Mouse (Mus musculus): Measurements from ENCODE around the gene Kxd1. TPM values are rescaled to one million over a fixed set of nuclear protein-coding genes. Genes with fewer than 3 reads are reported as not detected.

Kxd1 gene
- polyA plus RNA-seq, 1 experiment from 2014 or later = 81.8 TPM

- Histone ChIP-seq H3K4me1 (replicated peaks; ENCODE audit: insufficient read depth, low read length) (0 out of 2 replicates have a peak, but pooled peaks cover 11% of the 10 kb centered on the region), H3K36me3 (ENCODE audit: insufficient read depth, low read length) (0 out of 2 replicates have a peak, but pooled peaks cover 6% of the 10 kb centered on the region), H3K27ac (peak overlapping the region; percentile 87; the same call in 1 of the 2 replicates), H3K4me3 (replicated peaks; ENCODE audit: low read depth, low read length) (peak overlapping the region; percentile 73), H3K27me3 (ENCODE audit: insufficient read depth, low read length) (no peaks in the 10 kb centered on the region), H3K4me2 (ENCODE audit: low read length) (peak overlapping the region; percentile 85), H3K9me3 (replicated peaks; ENCODE audit: low read length) (no peaks in the 10 kb centered on the region), H3K9ac (ENCODE audit: low read depth, low read length) (peak overlapping the region; percentile 27; the same call in 1 of the 2 replicates)
- DNase-seq (ENCODE audit: low spot score) (no peak), ATAC-seq (replicated peaks; ENCODE audit: low FRiP score, low read depth) (no peak)
- TF ChIP-seq CTCF (IDR thresholded peaks at IDR 0.05; ENCODE audit: low read depth) = no peak
- 73% methylated on average over 5 of the region's 5 CpGs for WGBS
Observed at GRCm38 (mm10) chr8:70541081-70541480, 13.3 kb upstream of the Kxd1 start.

- H3K27me3 ChIP-seq (ENCODE audit: insufficient read depth, low read length) = no peaks in the 10 kb centered on the region
- H3K4me1 ChIP-seq (replicated peaks; ENCODE audit: insufficient read depth, low read length) = 0 out of 2 replicates have a peak, but pooled peaks cover 11% of the 10 kb centered on the region
- peak overlapping the region; percentile 87 for H3K27ac ChIP-seq
- peak overlapping the region; percentile 85 for H3K4me2 ChIP-seq (ENCODE audit: low read length)
- peak overlapping the region; percentile 73 for H3K4me3 ChIP-seq (replicated peaks; ENCODE audit: low read depth, low read length)
- WGBS = 21% methylated on average over 7 of the region's 7 CpGs
- 0 out of 2 replicates have a peak, but pooled peaks have one; percentile 3 for TF ChIP-seq CTCF (IDR thresholded peaks at IDR 0.05; ENCODE audit: low read depth)
- DNase-seq (ENCODE audit: low spot score) (peak; percentile 71), ATAC-seq (replicated peaks; ENCODE audit: low FRiP score, low read depth) (no peak)
- peak overlapping the region; percentile 79; the same call in 1 of the 2 replicates for H3K9ac ChIP-seq (ENCODE audit: low read depth, low read length)
- H3K9me3 ChIP-seq (replicated peaks; ENCODE audit: low read length) = no peaks in the 10 kb centered on the region
- H3K36me3 ChIP-seq (ENCODE audit: insufficient read depth, low read length) = 0 out of 2 replicates have a peak, but pooled peaks cover 10% of the 10 kb centered on the region
Observed at GRCm38 (mm10) chr8:70540507-70541071, 12.8 kb upstream of the Kxd1 start.

GRCm38 (mm10) chr8:70540013-70540506 is 12.3 kb upstream of the Kxd1 start:
- 0 out of 2 replicates have a peak, but pooled peaks cover 13% of the 10 kb centered on the region for H3K36me3 ChIP-seq (ENCODE audit: insufficient read depth, low read length)
- no peaks in the 10 kb centered on the region for H3K27me3 ChIP-seq (ENCODE audit: insufficient read depth, low read length)
- H3K4me3 ChIP-seq (replicated peaks; ENCODE audit: low read depth, low read length) = peak overlapping the region; percentile 73
- TF ChIP-seq CTCF (IDR thresholded peaks at IDR 0.05; ENCODE audit: low read depth) = no peak
- no peak for ATAC-seq (replicated peaks; ENCODE audit: low FRiP score, low read depth)
- H3K27ac ChIP-seq = peak overlapping the region; percentile 87
- H3K4me2 ChIP-seq (ENCODE audit: low read length) = peak overlapping the region; percentile 85
- no peak for DNase-seq (ENCODE audit: low spot score)
- no peaks in the 10 kb centered on the region for H3K9me3 ChIP-seq (replicated peaks; ENCODE audit: low read length)
- 4% methylated on average over 4 of the region's 4 CpGs for WGBS
- H3K4me1 ChIP-seq (replicated peaks; ENCODE audit: insufficient read depth, low read length) = 0 out of 2 replicates have a peak, but pooled peaks cover 11% of the 10 kb centered on the region
- peak overlapping the region; percentile 79 for H3K9ac ChIP-seq (ENCODE audit: low read depth, low read length)

DNA sequence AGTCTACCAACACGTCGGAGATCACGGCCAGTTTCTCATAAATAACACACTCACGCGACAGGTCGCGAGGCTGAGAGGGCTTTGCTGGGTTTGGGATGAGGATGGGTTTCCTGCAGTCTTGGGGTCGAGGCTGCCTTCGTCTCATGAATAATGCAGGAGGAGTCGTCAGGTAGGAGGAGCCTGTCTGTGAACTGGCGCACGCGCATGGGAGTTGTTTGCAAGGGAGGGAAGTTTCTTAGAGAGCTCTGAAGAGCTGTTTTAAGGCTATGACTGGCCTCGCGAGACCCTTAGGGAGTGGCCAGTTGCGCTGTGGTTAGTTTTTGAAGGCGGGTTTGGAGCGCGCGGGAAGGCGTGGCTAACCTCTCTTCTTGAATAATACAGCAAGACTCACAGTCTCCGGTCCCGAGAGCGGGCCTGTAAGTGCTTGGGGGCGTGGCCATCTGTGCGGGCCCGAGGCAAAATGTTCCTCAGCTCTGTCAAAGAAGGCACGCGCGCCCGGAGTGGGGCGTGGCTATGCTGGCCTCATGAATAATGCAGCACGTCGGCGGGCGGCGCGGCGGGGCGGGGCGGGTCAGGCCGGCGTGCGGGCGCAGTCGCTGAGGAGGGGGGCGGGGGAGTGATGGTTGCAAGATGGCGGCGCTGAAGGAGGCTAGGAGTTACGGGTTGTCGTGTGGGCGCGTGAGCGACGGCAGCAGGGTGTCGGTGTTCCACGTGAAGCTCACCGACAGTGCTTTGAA is 11.5 kb upstream of the Kxd1 start, which contains the start of gene Ell:
Gene Ell (plus strand): TSS at position 381 of the 737 bp plus-strand sequence.
- ATAC-seq (replicated peaks; ENCODE audit: low FRiP score, low read depth) (peak; percentile 90), DNase-seq (ENCODE audit: low spot score) (peak; percentile 100)
- H3K27me3 ChIP-seq (ENCODE audit: insufficient read depth, low read length) = no peaks in the 10 kb centered on the region
- peak; percentile 2; the same call in 1 of the 2 replicates for TF ChIP-seq CTCF (IDR thresholded peaks at IDR 0.05; ENCODE audit: low read depth)
- under 1% methylated on average over 57 of the region's 58 CpGs for WGBS
- peak within 1 kb of the TSS; percentile 79 for H3K9ac ChIP-seq (ENCODE audit: low read depth, low read length)
- peak within 1 kb of the TSS; percentile 73 for H3K4me3 ChIP-seq (replicated peaks; ENCODE audit: low read depth, low read length)
- H3K4me1 ChIP-seq (replicated peaks; ENCODE audit: insufficient read depth, low read length) = 0 out of 2 replicates have a peak, but pooled peaks cover 11% of the 10 kb centered on the region
- H3K4me2 ChIP-seq (ENCODE audit: low read length) = peak within 1 kb of the TSS; percentile 85
- peaks cover 16% of the 10 kb centered on the region; the same call in 1 of the 2 replicates for H3K36me3 ChIP-seq (ENCODE audit: insufficient read depth, low read length)
- H3K9me3 ChIP-seq (replicated peaks; ENCODE audit: low read length) = no peaks in the 10 kb centered on the region
- peak within 1 kb of the TSS; percentile 87 for H3K27ac ChIP-seq

GRCm38 (mm10) chr8:70538633-70539076 is 10.9 kb upstream of the Kxd1 start:
- TF ChIP-seq CTCF (IDR thresholded peaks at IDR 0.05; ENCODE audit: low read depth) = no peak
- H3K4me2 ChIP-seq (ENCODE audit: low read length) = peak overlapping the region; percentile 85
- H3K27ac ChIP-seq = peak overlapping the region; percentile 87
- WGBS = under 1% methylated on average over 32 of the region's 32 CpGs
- H3K9ac ChIP-seq (ENCODE audit: low read depth, low read length) = peak overlapping the region; percentile 50
- H3K36me3 ChIP-seq (ENCODE audit: insufficient read depth, low read length) = peaks cover 19% of the 10 kb centered on the region; the same call in 1 of the 2 replicates
- peak; percentile 99 for DNase-seq (ENCODE audit: low spot score)
- H3K27me3 ChIP-seq (ENCODE audit: insufficient read depth, low read length) = no peaks in the 10 kb centered on the region
- H3K9me3 ChIP-seq (replicated peaks; ENCODE audit: low read length) = no peaks in the 10 kb centered on the region
- H3K4me3 ChIP-seq (replicated peaks; ENCODE audit: low read depth, low read length) = peak overlapping the region; percentile 73
- 0 out of 2 replicates have a peak, but pooled peaks cover 11% of the 10 kb centered on the region for H3K4me1 ChIP-seq (replicated peaks; ENCODE audit: insufficient read depth, low read length)
- ATAC-seq (replicated peaks; ENCODE audit: low FRiP score, low read depth) = peak; percentile 61
